Comparison of ENCODE assay signal across 19 mouse cellular contexts in the genomic region with DNA sequence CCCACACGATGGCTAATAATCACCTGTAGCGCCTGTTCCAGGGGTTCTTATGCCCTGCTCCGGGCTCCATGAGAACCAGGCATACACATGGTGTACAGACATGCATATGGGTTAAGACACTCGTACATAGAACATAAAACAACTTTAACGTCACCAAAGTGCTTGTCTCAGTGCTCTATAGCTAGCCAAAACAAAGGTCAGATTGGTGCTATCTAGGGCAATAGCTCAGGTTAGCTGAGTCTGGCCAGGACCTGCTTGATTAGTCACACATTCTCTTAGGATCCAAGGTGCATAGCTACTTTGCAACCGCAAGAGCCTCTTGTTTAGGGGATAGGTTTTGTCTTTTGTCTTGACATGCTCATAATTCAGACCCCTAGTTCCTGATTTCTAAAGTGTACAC.
"Had no signal": no experiment of that assay in that cellular context is flagged by ENCODE, and none has a peak within 500 bp of the region (broad histone marks: within the 10 kb centered on the region; RNA-seq: fewer than 3 reads in every experiment).

No protein-coding gene starts in this region.

- H3K27ac ChIP-seq: midbrain, embryonic 10.5 days; midbrain, embryonic 12.5 days; neural tube, embryonic 13.5 days; neural tube, embryonic 15.5 days had no signal

- H3K4me3 ChIP-seq: midbrain, embryonic 10.5 days; midbrain, embryonic 12.5 days; myocyte; neural tube, embryonic 13.5 days; neural tube, embryonic 15.5 days had no signal

- H3K9ac ChIP-seq: lung, embryonic 14.5 days; midbrain, embryonic 12.5 days; neural tube, embryonic 13.5 days; neural tube, embryonic 15.5 days had no signal

- H3K4me2 ChIP-seq: lung, embryonic 14.5 days; midbrain, embryonic 12.5 days; neural tube, embryonic 13.5 days; neural tube, embryonic 15.5 days had no signal

- H3K4me1 ChIP-seq: midbrain, embryonic 10.5 days; midbrain, embryonic 12.5 days; neural tube, embryonic 15.5 days had no signal

- H3K9me3 ChIP-seq: midbrain, embryonic 10.5 days; midbrain, embryonic 12.5 days; neural tube, embryonic 13.5 days; neural tube, embryonic 15.5 days had no signal

- H3K27me3 ChIP-seq: midbrain, embryonic 12.5 days; neural tube, embryonic 13.5 days; neural tube, embryonic 15.5 days had no signal

- ATAC-seq: midbrain, embryonic 16.5 days had no signal

- H3K36me3 ChIP-seq: midbrain, embryonic 10.5 days; midbrain, embryonic 12.5 days; neural tube, embryonic 13.5 days; neural tube, embryonic 15.5 days had no signal

- DNase-seq: lung, adult 18-20 months; lung, embryonic 14.5 days; lung, postnatal 10 days; lung, postnatal 4 days; midbrain, embryonic 14.5 days; retina, postnatal 1 day; right cerebral cortex, adult 18-20 months; right cerebral cortex, postnatal 25 days; right cerebral cortex, postnatal 4 days; spleen, adult 18-20 months; thymus, adult 18-20 months; thymus, postnatal 14 days; thymus, postnatal 36 days had no signal
